Mouse (Mus musculus) lung, embryonic 14.5 days (tissue): ENCODE measurements around the gene Zfp719. TPM values are rescaled to one million over a fixed set of nuclear protein-coding genes. Genes with fewer than 3 reads are reported as not detected.

ENCODE experiments used
- ATAC-seq: fragments of 200-750 bp; cut with Nextera tagmentation; 2 replicates; pipeline ENCODE4 v1.8.0; 2017; ENCODE audit warnings: mild to moderate bottlenecking, moderate TSS enrichment, moderate library complexity; ENCODE audit not compliant: insufficient read depth
- DNase-seq: peaks from one replicate; pipeline ENCODE4 v3.0.0-alpha.2; 2015
- H3K27ac ChIP-seq: fragments of 300-500 bp; sonication (generic); 2 replicates; pipeline ENCODE4 v1.5.1; 2014; ENCODE audit warnings: low read depth, mild to moderate bottlenecking, moderate library complexity
- H3K27me3 ChIP-seq: fragments of 300-500 bp; sonication (generic); 2 replicates; pipeline ENCODE4 v1.6.1; 2014; ENCODE audit warnings: low read length, control low read depth; ENCODE audit not compliant: insufficient read depth
- H3K36me3 ChIP-seq: fragments of 300-500 bp; sonication (generic); 2 replicates; pipeline ENCODE4 v1.6.1; 2014; ENCODE audit warnings: control low read depth; ENCODE audit not compliant: insufficient read depth
- H3K4me1 ChIP-seq: fragments of 300-500 bp; sonication (generic); 2 replicates; pipeline ENCODE4 v1.6.1; 2014; ENCODE audit warnings: antibody characterized with exemption, control low read depth; ENCODE audit not compliant: insufficient read depth
- H3K4me2 ChIP-seq: fragments of 300-500 bp; sonication (generic); 2 replicates; pipeline ENCODE4 v1.6.1; 2014; ENCODE audit warnings: mild to moderate bottlenecking
- H3K4me3 ChIP-seq: fragments of 300-500 bp; sonication (generic); 2 replicates; pipeline ENCODE4 v1.5.1; 2014; ENCODE audit warnings: low read depth, low read length
- H3K9ac ChIP-seq: fragments of 300-500 bp; sonication (generic); 2 replicates; pipeline ENCODE4 v1.6.1; 2014
- H3K9me3 ChIP-seq: fragments of 300-500 bp; sonication (generic); 2 replicates; pipeline ENCODE4 v1.6.1; 2016; ENCODE audit warnings: low read depth, low read length, control low read depth
- CTCF ChIP-seq: IDR thresholded peaks from 2 replicates; pipeline ENCODE4 v1.5.1; 2016; ENCODE audit warnings: antibody characterized with exemption, low read depth
- WGBS: fragments of 180-500 bp; shearing (Covaris S2); extraction: QIAGEN DNeasy Blood & Tissue Kit; methylation state at CpG from one replicate; pipeline ENCODE4 v1.1.7; 2014; 5-methylcytosine and 5-hydroxymethylcytosine counted together
- polyA plus RNA-seq: library from polyadenylated mRNA; unstranded; fragments of >200 nt; fragmentation: Nextera tagmentation; extraction: Ambion mirVana; gene quantifications from 2 replicates; pipeline ENCODE4 v1.2.1, GENCODE M21; 2014

Zfp719 gene
- polyA plus RNA-seq, 1 experiment from 2014 or later = 15.1 TPM

GRCm38 (mm10) chr7:43633940-43634339 lies 54.5 kb downstream of the Zfp719 start:
- no peak for ATAC-seq
- Histone ChIP-seq H3K9me3 (no peaks in the 10 kb centered on the region), H3K4me2 (no peak overlapping the region), H3K27ac (no peak overlapping the region), H3K27me3 (no peaks in the 10 kb centered on the region), H3K9ac (no peak overlapping the region), H3K36me3 (no peaks in the 10 kb centered on the region), H3K4me1 (no peaks in the 10 kb centered on the region), H3K4me3 (no peak overlapping the region)
- 68% methylated on average over 4 of the region's 4 CpGs for WGBS
- TF ChIP-seq CTCF = no peak
- DNase-seq = no peak

GRCm38 (mm10) chr7:43634500-43634899 lies 55.1 kb downstream of the Zfp719 start, which contains the start of gene Ceacam18:
Gene Ceacam18 (plus strand): TSS chr7:43634707.
- Histone ChIP-seq H3K9me3 (no peaks in the 10 kb centered on the region), H3K27me3 (no peaks in the 10 kb centered on the region), H3K4me2 (no peak within 1 kb of the TSS), H3K9ac (no peak within 1 kb of the TSS), H3K27ac (no peak within 1 kb of the TSS), H3K4me3 (no peak within 1 kb of the TSS), H3K4me1 (no peaks in the 10 kb centered on the region), H3K36me3 (no peaks in the 10 kb centered on the region)
- no peak for DNase-seq
- TF ChIP-seq CTCF = no peak
- ATAC-seq = no peak
- 54% methylated on average over 6 of the region's 6 CpGs for WGBS

GRCm38 (mm10) chr7:43636194-43636593 lies 56.8 kb downstream of the Zfp719 start:
- H3K27me3 ChIP-seq = no peaks in the 10 kb centered on the region
- H3K4me2 ChIP-seq = no peak overlapping the region
- no peak overlapping the region for H3K4me3 ChIP-seq
- DNase-seq (no peak), ATAC-seq (no peak)
- no peaks in the 10 kb centered on the region for H3K4me1 ChIP-seq
- no peak overlapping the region for H3K27ac ChIP-seq
- H3K9me3 ChIP-seq = no peaks in the 10 kb centered on the region
- WGBS = 61% methylated on average over 2 of the region's 2 CpGs
- H3K9ac ChIP-seq = no peak overlapping the region
- no peaks in the 10 kb centered on the region for H3K36me3 ChIP-seq
- no peak for TF ChIP-seq CTCF

GRCm38 (mm10) chr7:43637118-43637517 lies 57.7 kb downstream of the Zfp719 start:
- TF ChIP-seq CTCF = no peak
- Histone ChIP-seq H3K4me3 (no peak overlapping the region), H3K4me2 (no peak overlapping the region), H3K36me3 (no peaks in the 10 kb centered on the region), H3K27me3 (no peaks in the 10 kb centered on the region), H3K27ac (no peak overlapping the region), H3K9me3 (no peaks in the 10 kb centered on the region), H3K4me1 (no peaks in the 10 kb centered on the region), H3K9ac (no peak overlapping the region)
- DNase-seq (no peak), ATAC-seq (no peak)
- 83% methylated on average over 1 of the region's 1 CpGs for WGBS

GRCm38 (mm10) chr7:43642587-43642986 lies 63.2 kb downstream of the Zfp719 start:
- 71% methylated on average over 5 of the region's 5 CpGs for WGBS
- Histone ChIP-seq H3K36me3 (no peaks in the 10 kb centered on the region), H3K4me1 (no peaks in the 10 kb centered on the region), H3K4me3 (no peak overlapping the region), H3K27ac (no peak overlapping the region), H3K4me2 (no peak overlapping the region), H3K9me3 (no peaks in the 10 kb centered on the region), H3K9ac (no peak overlapping the region), H3K27me3 (no peaks in the 10 kb centered on the region)
- DNase-seq (no peak), ATAC-seq (no peak)
- no peak for TF ChIP-seq CTCF

Other genes with a start within 250 kb of the Zfp719 start
- gene Siglecf, start 228.3 kb upstream of the Zfp719 start, polyA plus RNA-seq = 0.13 TPM in 1 of 2 replicates, not detected in the other
- 0.37 and 0.60 TPM in 2 replicates for gene Siglecg, start 171.4 kb upstream of the Zfp719 start, polyA plus RNA-seq
- gene Lim2, start 151.9 kb upstream of the Zfp719 start, polyA plus RNA-seq = not detected in 2 replicates
- 0.58 and 1.3 TPM in 2 replicates for gene Nkg7, start 142.5 kb upstream of the Zfp719 start, polyA plus RNA-seq
- not detected in 2 replicates for gene Cldnd2, start 138.8 kb upstream of the Zfp719 start, polyA plus RNA-seq
- gene Etfb, start 135.5 kb upstream of the Zfp719 start, polyA plus RNA-seq = 306 and 314 TPM in 2 replicates
- gene Gm45233, start 135.5 kb upstream of the Zfp719 start, polyA plus RNA-seq = 0.37 TPM in 1 of 2 replicates, not detected in the other
- 2.1 and 2.4 TPM in 2 replicates for gene Vsig10l, start 116.5 kb upstream of the Zfp719 start, polyA plus RNA-seq
- gene Iglon5, start 89.5 kb upstream of the Zfp719 start, polyA plus RNA-seq = 0.38 TPM in 2 replicates
- gene 4931406B18Rik, start 73.7 kb upstream of the Zfp719 start, polyA plus RNA-seq = not detected in 2 replicates
- 1.8 and 2.0 TPM in 2 replicates for gene Cd33, start 35.2 kb upstream of the Zfp719 start, polyA plus RNA-seq
- gene Zfp658, start 17.4 kb upstream of the Zfp719 start, polyA plus RNA-seq = 4.9 and 5.3 TPM in 2 replicates
- gene Zfp819, start 27.6 kb downstream of the Zfp719 start, polyA plus RNA-seq = 0.23 and 0.33 TPM in 2 replicates
- not detected in 2 replicates for gene Ceacam18, start 55.1 kb downstream of the Zfp719 start, polyA plus RNA-seq
- 0.62 and 1.1 TPM in 2 replicates for gene Siglece, start 80.6 kb downstream of the Zfp719 start, polyA plus RNA-seq
- 10.8 TPM in 2 replicates for gene Ctu1, start 92.4 kb downstream of the Zfp719 start, polyA plus RNA-seq
- not detected in 2 replicates for gene Klk14, start 110.8 kb downstream of the Zfp719 start, polyA plus RNA-seq
- gene Klk13, start 133.0 kb downstream of the Zfp719 start, polyA plus RNA-seq = 1.3 and 1.7 TPM in 2 replicates
- gene Klk12, start 189.3 kb downstream of the Zfp719 start, polyA plus RNA-seq = not detected in 2 replicates
- not detected in 2 replicates for gene Klk11, start 195.0 kb downstream of the Zfp719 start, polyA plus RNA-seq
- gene Klk10, start 201.4 kb downstream of the Zfp719 start, polyA plus RNA-seq = 0.70 and 0.81 TPM in 2 replicates
- 0.20 TPM in 1 of 2 replicates, not detected in the other for gene Klk9, start 212.3 kb downstream of the Zfp719 start, polyA plus RNA-seq
- gene Klk8, start 218.0 kb downstream of the Zfp719 start, polyA plus RNA-seq = 21.0 and 26.2 TPM in 2 replicates
- 0.09 TPM in 1 of 2 replicates, not detected in the other for gene Klk7, start 231.7 kb downstream of the Zfp719 start, polyA plus RNA-seq
- not detected in 2 replicates for gene Klk6, start 244.9 kb downstream of the Zfp719 start, polyA plus RNA-seq